ENCODE assay signal across 9 mouse cellular contexts in genomic region chr1:135619932-135620391, GRCm38 (mm10). TPM values are rescaled to one million over a fixed set of nuclear protein-coding genes. Genes with fewer than 3 reads are reported as not detected.
DNase-seq lines count a peak whose midpoint lies in the region; ATAC-seq and TF ChIP-seq lines count a peak whose summit lies in the region.
"Had no signal": no experiment of that assay in that cellular context is flagged by ENCODE, and none has a peak within 500 bp of the region (broad histone marks: within the 10 kb centered on the region; RNA-seq: fewer than 3 reads in every experiment).

No protein-coding gene starts in this region.

- no peaks in the 10 kb centered on the region for H3K27me3 ChIP-seq in midbrain, postnatal 0 days (ENCODE audit: insufficient read depth, low read length)
- H3K27me3 ChIP-seq in midbrain, embryonic 14.5 days (ENCODE audit: control insufficient read depth, insufficient read depth, low read length), result no peaks in the 10 kb centered on the region
- H3K27me3 ChIP-seq in splenic B cell, adult 2 months (ENCODE audit: control insufficient read depth, insufficient read depth, low read length, poor library complexity, severe bottlenecking), result no peaks in the 10 kb centered on the region
- H3K27me3 ChIP-seq in midbrain, embryonic 16.5 days (ENCODE audit: control insufficient read depth, insufficient read depth, low read depth, low read length), result no peaks in the 10 kb centered on the region

- WGBS in midbrain, postnatal 0 days, result 23% methylated on average over 7 of the region's 7 CpGs
- 18% methylated on average over 7 of the region's 7 CpGs for WGBS in midbrain, embryonic 14.5 days
- WGBS in midbrain, embryonic 16.5 days, result 20% methylated on average over 7 of the region's 7 CpGs

- H3K4me3 ChIP-seq in midbrain, postnatal 0 days (ENCODE audit: low read depth, low read length), result no peak overlapping the region
- H3K4me3 ChIP-seq in midbrain, embryonic 14.5 days (replicated peaks; ENCODE audit: low read depth, low read length), result no peak overlapping the region
- H3K4me3 ChIP-seq in midbrain, embryonic 16.5 days (ENCODE audit: low read depth, low read length), result no peak overlapping the region

- ATAC-seq in CD4-positive, CD25-positive, alpha-beta regulatory T cell, adult 4 months, result no peak
- ATAC-seq in midbrain, postnatal 0 days (ENCODE audit: low FRiP score), result no peak
- ATAC-seq in midbrain, embryonic 14.5 days (ENCODE audit: low FRiP score, low TSS enrichment), result no peak
- no peak for ATAC-seq in midbrain, embryonic 16.5 days

- TF ChIP-seq CTCF in midbrain, postnatal 0 days (IDR thresholded peaks at IDR 0.05), result no peak

- no peaks in the 10 kb centered on the region for H3K36me3 ChIP-seq in midbrain, postnatal 0 days (ENCODE audit: insufficient read depth, low read length)
- no peaks in the 10 kb centered on the region for H3K36me3 ChIP-seq in midbrain, embryonic 14.5 days (ENCODE audit: control insufficient read depth, insufficient read depth, low read length)
- no peaks in the 10 kb centered on the region for H3K36me3 ChIP-seq in splenic B cell, adult 2 months (ENCODE audit: control insufficient read depth, insufficient read depth, low read length, poor library complexity, severe bottlenecking)
- no peaks in the 10 kb centered on the region for H3K36me3 ChIP-seq in midbrain, embryonic 16.5 days (ENCODE audit: control insufficient read depth, insufficient read depth, low read length)

- H3K4me1 ChIP-seq in midbrain, postnatal 0 days (ENCODE audit: insufficient read depth, low read length), result peaks cover 5% of the 10 kb centered on the region; the same call in 1 of the 2 replicates
- H3K4me1 ChIP-seq in midbrain, embryonic 14.5 days (ENCODE audit: control insufficient read depth, insufficient read depth, low read length), result peaks cover 10% of the 10 kb centered on the region
- peaks cover 9% of the 10 kb centered on the region for H3K4me1 ChIP-seq in midbrain, embryonic 16.5 days (ENCODE audit: control insufficient read depth, insufficient read depth, low read length)

- no peaks in the 10 kb centered on the region for H3K9me3 ChIP-seq in midbrain, postnatal 0 days (ENCODE audit: low read length)
- H3K9me3 ChIP-seq in midbrain, embryonic 14.5 days (ENCODE audit: control insufficient read depth, low read length), result no peaks in the 10 kb centered on the region
- H3K9me3 ChIP-seq in midbrain, embryonic 16.5 days (replicated peaks; ENCODE audit: control insufficient read depth, low read length, poor library complexity, severe bottlenecking), result no peaks in the 10 kb centered on the region

- no peak overlapping the region for H3K4me2 ChIP-seq in midbrain, postnatal 0 days (ENCODE audit: low read depth, low read length, poor library complexity, severe bottlenecking)
- no peak overlapping the region for H3K4me2 ChIP-seq in midbrain, embryonic 14.5 days (ENCODE audit: low read length)
- no peak overlapping the region for H3K4me2 ChIP-seq in midbrain, embryonic 16.5 days (ENCODE audit: low read length)

- peak; percentile 14 for DNase-seq in CD4-positive, CD25-positive, alpha-beta regulatory T cell, adult 2 months (ENCODE audit: low read depth, low spot score)
- DNase-seq in midbrain, postnatal 0 days (ENCODE audit: low spot score), result no peak
- DNase-seq in midbrain, embryonic 14.5 days, result no peak
- peak; percentile 36 to 54 for DNase-seq in kidney, postnatal 4 days
- peak; percentile 11 for DNase-seq in splenic B cell, adult 2 months (ENCODE audit: low read depth, low spot score)
- no peak for DNase-seq in cerebellum, postnatal 25 days
- DNase-seq: thymus, postnatal 25 days had no signal

- H3K27ac ChIP-seq in midbrain, postnatal 0 days (ENCODE audit: low read depth, low read length), result 0 out of 2 replicates have a peak overlapping the region, but pooled peaks have one; percentile 32
- H3K27ac ChIP-seq in midbrain, embryonic 14.5 days (replicated peaks; ENCODE audit: low read depth, low read length), result no peak overlapping the region
- H3K27ac ChIP-seq in midbrain, embryonic 16.5 days (ENCODE audit: low read length), result no peak overlapping the region

- no peak overlapping the region for H3K9ac ChIP-seq in midbrain, postnatal 0 days (replicated peaks; ENCODE audit: low read length, poor library complexity, severe bottlenecking)
- no peak overlapping the region for H3K9ac ChIP-seq in midbrain, embryonic 14.5 days (replicated peaks; ENCODE audit: low read length)
- H3K9ac ChIP-seq in midbrain, embryonic 16.5 days (ENCODE audit: low read depth, low read length), result no peak overlapping the region

RNA-seq across cellular contexts. Expression of gene Nav1, which starts 12.9 kb away (rescaled TPM):
- under 1 TPM; 0.29 to 0.98 TPM for polyA plus RNA-seq in CD4-positive, CD25-positive, alpha-beta regulatory T cell, adult 4 months (2017; shearing (Covaris generic))
- 99.1 and 109 TPM in 2 replicates for total RNA-seq in midbrain, postnatal 0 days (2014; rRNA removed)
- polyA plus RNA-seq in midbrain, postnatal 0 days (2015; fragmentation: Nextera tagmentation; extraction: Ambion mirVana), result 37.3 and 46.5 TPM in 2 replicates
- polyA plus RNA-seq in midbrain, embryonic 14.5 days (2014; fragmentation: Nextera tagmentation; extraction: Ambion mirVana), result 48.2 and 56.3 TPM in 2 replicates
- polyA plus RNA-seq in midbrain, embryonic 16.5 days (2015; fragmentation: Nextera tagmentation; extraction: Ambion mirVana), result 53.9 and 57.1 TPM in 2 replicates

Comparison
In these comparisons a context has a peak if more than half of its experiments do, and no peak if none do; other contexts are left out.
1. DNase-seq: peak in CD4-positive, CD25-positive, alpha-beta regulatory T cell, adult 2 months (single experiment), kidney, postnatal 4 days (2 of 2) and splenic B cell, adult 2 months (single experiment); none in midbrain, postnatal 0 days (single experiment), midbrain, embryonic 14.5 days (single experiment) and cerebellum, postnatal 25 days (0 of 2).
2. RNA of gene Nav1, which starts 12.9 kb away (polyA plus RNA-seq): 48.2 to 56.3 TPM in midbrain, embryonic 14.5 days, 53.9 to 57.1 TPM in midbrain, embryonic 16.5 days and 37.3 to 46.5 TPM in midbrain, postnatal 0 days; 0.29 to 0.98 TPM in CD4-positive, CD25-positive, alpha-beta regulatory T cell, adult 4 months; every median in the first group is over 10 times any median in the second.